Mouse (Mus musculus): Measurements from ENCODE around the gene Foxl1. TPM values are rescaled to one million over a fixed set of nuclear protein-coding genes. Genes with fewer than 3 reads are reported as not detected.
A peak's percentile ranks its signal among the peaks of the same experiment; 100 is the strongest.

The Foxl1 gene
- polyA plus RNA-seq, 2 experiments from 2014 or later: not detected

DNA sequence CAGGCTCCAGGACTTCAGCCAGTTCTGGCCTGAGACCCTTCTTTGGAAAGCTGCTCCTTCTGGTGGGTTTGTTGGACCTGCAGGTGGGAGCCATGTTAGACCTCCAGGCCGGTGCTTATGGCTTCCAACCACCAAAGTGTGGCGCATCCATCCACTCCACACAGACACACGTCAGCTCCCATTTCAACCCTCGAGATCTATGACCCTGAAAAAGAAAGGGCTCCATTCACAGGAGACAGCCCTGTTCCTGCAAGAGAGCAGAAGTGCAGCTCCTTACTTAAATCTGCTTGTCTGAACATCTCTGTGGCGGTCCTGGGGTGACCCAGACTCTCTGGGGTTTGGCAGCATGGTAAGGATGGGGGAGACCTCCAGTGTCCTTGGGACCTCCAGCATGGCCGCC is 34.2 kb upstream of the Foxl1 start:
- no peak for ATAC-seq

DNA sequence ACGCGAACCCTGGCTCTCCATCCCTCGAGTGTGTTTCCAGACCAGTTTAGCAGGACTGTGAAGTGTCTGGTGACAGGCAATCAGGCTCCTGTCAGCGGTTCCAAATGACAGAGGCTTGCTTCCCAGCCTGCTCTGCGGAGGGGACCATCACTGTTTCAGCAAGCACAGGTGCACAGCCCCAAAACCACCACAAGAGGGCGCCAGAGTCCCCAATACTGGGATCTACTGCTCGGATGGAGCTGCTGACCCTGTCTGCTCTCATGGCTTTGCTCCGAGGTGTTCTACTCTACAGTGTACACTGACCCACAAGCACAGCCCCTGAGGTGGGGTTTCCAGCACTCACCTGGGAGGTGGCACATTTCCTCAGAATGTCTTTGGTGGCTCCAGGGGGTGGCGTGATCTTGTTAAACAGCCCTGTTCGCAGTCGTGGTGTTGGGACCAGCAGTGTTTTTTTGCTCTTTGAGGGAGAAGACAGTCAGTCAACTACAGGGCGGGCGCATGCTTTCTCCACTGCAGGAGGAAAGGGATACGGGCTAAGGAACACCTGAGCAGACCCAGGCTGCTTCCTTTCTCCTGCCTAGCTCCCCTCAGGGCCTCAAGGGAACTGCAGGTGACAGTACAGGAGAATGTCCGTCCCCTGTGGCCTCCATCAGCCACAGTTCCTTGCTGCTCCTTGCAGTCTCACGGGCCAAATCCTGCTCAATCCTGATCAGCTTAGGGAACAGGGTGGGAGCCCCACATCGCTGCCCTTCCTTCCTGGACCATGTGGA is 23.5 kb upstream of the Foxl1 start:
- no peak for ATAC-seq

DNA sequence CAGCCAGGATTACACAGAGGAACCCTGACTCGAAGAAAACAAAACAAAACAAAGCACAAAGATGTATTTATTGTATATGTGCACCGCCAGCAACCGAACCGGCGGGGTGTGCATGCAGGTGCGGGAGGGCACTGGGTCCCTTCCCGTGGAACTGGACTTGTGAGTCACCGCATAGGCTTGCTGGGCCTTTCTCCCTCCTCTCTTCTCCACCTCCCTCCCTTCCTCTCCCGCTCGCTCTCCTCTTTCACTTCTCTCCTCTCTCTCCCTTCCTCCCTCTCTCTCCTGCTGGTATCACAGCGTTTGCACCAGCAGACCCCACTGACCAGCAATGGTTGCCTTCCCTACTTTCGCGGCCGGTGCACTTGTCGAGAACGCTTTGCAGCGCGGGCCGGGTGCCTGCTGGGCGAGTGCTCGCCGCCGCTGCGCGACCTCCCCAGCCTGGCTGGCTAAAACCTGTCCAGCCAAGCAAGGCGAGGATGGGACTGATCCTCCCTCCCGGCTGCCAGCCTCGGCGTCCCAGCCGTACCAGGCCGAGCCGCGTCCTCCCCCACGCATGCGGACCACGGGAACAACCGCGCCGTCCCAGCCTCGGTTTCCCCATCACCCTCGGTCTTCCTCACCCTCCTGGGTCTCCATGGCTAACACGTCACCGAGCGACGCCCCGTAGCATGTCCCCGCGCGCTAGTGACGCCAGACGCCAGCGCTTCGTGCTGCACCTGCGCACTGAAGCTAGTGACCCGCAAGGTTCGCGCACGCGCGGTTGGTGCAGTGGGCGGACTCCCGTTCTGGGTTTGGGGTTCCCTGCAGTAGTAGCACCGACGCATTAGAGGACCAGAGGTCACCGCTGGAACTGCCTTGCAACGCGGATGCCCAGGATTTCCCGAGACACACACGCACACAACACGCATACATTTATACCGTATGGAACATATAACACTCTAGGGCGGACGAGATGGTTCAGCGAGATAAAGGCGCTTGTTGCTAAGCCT is 19.8 kb upstream of the Foxl1 start, which contains the start of gene Mthfsd:
Mthfsd (minus strand) TSS at position 725 of the 989 bp plus-strand sequence.
- peak; percentile 90 for ATAC-seq

DNA sequence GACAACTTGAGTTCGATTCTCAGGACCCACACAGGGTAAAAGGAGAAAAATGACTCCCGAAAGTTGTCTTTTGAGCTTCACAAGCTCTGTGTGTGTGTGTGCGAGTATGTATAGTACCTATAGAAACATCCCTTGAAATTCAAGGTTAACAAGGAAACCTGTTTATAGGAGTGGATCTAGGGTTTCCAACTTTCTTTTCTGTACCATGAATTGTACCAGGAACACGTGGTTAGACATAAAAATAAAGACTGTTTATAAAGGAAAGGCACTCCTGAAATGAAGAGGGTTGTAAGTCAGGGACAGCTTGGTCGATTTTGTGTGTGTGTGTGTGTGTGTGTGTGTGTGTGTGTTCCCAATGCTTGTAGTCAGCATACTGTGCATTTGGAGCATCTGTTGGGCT is 19.1 kb upstream of the Foxl1 start:
- ATAC-seq: no peak

DNA sequence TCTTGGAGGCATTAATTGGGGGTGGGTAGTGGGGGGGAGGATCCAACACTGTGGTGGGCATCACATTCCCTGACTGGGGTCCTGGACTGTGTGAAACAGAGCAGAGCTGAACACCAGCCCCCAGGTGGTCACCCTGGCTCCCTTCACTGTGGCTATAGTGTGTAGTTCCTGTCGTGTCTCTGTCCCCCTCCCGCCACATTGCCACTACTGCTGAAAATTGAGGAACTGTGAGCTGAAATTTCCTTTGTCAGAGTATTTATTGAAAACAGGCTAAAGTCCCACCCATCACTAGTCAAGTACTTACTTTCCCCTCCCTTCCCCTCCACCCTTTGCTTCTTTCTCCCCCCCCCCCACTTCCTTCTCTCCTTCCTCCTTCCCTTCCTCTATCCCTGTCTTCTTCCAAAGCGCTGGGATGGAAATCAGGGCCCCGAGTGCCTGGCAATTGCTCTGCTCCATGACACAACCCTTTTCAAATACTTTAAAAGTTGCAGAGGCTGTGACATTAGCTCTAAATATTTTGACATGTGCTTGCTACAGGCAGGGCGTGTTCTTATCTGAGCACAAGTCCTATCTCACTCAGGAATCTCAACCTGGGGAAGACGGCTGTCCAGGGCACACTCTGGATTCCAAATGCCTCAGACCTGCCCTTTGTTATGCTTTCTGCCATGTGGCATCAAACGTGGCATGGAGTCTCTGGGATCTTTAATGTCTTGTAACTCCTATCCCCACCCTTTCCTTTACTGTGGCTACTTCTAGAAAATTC is 16.4 kb upstream of the Foxl1 start:
- no peak for ATAC-seq

DNA sequence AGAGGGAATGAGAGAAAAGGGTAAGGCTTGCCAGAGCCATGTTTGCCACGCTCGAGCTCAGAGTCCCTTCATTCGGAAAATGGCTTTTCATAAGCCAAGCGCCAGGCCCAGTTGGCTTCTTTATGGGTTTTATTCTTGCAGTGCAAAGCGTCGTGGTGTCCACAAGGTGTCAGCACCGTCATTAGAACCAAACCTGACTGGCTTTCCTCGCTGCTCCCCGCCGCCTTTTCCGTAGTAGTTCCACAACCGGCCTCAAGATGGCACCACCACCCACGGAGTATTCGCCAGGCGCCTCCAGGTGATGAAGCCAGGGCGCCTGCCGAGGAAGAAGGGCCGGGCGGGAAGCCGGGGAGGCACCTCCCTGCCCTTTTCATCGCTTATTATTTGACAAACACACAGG is 14.5 kb upstream of the Foxl1 start:
- peak; percentile 84 for ATAC-seq

DNA sequence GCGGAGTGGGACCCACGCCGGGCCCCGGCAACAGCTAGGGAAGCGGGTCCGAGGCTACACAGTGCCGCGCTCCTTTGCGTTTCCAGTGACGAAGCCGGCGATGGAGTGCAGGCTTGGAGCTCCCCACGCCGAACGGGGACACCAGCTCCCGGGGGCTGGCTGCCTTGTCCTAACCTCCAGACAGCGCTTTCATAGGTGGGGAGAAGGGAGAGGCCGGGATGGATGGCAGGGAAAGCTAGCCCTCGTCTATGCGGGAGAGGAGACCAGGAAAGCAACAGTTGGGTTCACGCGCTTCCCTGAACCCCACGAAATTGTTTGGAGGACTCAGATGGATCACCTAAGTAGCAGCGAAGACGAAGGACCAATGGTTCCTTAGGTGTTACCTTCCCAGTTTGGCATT is 12.6 kb upstream of the Foxl1 start:
- ATAC-seq: no peak

DNA sequence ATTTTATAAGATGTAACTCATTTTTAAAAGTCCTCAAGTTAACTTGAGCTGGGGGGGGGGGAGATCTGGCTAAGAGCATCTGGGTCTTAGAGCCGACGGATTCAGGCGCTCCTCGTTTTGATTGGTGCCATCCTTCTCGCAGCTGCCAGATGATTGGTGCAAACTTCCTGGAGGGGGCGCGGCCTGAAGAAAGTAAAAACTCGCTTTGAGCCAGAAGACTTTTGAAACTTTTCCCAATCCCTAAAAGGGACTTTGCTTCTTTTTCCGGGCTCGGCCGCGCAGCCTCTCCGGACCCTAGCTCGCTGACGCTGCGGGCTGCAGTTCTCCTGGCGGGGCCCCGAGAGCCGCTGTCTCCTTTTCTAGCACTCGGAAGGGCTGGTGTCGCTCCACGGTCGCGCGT is 11.8 kb upstream of the Foxl1 start, which contains the start of gene Foxc2:
Foxc2 (plus strand) TSS at position 224 of the 400 bp plus-strand sequence.
- ATAC-seq: peak; percentile 60

DNA sequence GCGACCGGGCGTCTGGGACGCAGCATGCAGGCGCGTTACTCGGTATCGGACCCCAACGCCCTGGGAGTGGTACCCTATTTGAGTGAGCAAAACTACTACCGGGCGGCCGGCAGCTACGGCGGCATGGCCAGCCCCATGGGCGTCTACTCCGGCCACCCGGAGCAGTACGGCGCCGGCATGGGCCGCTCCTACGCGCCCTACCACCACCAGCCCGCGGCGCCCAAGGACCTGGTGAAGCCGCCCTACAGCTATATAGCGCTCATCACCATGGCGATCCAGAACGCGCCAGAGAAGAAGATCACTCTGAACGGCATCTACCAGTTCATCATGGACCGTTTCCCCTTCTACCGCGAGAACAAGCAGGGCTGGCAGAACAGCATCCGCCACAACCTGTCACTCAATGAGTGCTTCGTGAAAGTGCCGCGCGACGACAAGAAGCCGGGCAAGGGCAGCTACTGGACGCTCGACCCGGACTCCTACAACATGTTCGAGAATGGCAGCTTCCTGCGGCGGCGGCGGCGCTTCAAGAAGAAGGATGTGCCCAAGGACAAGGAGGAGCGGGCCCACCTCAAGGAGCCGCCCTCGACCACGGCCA is 11.1 kb upstream of the Foxl1 start:
- no peak for ATAC-seq

DNA sequence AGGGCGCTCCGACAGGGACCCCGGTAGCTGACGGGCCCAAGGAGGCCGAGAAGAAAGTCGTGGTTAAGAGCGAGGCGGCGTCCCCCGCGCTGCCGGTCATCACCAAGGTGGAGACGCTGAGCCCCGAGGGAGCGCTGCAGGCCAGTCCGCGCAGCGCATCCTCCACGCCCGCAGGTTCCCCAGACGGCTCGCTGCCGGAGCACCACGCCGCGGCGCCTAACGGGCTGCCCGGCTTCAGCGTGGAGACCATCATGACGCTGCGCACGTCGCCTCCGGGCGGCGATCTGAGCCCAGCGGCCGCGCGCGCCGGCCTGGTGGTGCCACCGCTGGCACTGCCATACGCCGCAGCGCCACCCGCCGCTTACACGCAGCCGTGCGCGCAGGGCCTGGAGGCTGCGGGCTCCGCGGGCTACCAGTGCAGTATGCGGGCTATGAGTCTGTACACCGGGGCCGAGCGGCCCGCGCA is 10.5 kb upstream of the Foxl1 start:
- ATAC-seq: no peak

DNA sequence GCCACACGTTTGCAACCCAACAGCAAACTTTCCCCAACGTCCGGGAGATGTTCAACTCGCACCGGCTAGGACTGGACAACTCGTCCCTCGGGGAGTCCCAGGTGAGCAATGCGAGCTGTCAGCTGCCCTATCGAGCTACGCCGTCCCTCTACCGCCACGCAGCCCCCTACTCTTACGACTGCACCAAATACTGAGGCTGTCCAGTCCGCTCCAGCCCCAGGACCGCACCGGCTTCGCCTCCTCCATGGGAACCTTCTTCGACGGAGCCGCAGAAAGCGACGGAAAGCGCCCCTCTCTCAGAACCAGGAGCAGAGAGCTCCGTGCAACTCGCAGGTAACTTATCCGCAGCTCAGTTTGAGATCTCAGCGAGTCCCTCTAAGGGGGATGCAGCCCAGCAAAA is 9.8 kb upstream of the Foxl1 start:
- ATAC-seq: no peak

DNA sequence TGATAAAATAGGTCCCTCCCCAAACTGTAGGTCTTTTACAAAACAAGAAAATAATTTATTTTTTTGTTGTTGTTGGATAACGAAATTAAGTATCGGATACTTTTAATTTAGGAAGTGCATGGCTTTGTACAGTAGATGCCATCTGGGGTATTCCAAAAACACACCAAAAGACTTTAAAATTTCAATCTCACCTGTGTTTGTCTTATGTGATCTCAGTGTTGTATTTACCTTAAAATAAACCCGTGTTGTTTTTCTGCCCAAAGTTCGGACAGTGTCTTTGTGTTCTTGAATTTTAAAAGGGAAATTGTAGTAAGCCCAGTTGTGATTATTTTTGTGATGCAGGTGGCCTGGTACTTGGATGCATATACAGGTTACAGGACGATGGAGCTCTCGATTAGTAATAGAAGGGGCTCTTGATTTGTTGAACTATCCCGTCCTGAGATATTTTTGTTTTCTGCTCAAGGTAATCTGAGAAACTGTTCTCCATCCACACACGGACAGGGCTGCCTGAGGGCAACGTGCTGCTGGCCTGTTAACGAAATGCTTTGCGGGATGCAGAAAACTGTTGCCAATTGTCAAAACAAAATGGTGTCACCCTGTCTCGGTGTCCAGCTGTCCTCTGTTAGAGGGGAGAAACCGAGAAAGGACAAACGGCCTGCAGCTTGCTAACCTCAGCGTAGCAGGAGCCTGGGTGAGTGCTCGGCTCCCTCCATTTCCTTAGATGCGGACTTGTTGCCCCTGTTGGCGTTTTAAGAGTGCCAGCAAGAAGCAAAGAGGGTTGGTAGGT is 8.9 kb upstream of the Foxl1 start:
- no peak for ATAC-seq

DNA sequence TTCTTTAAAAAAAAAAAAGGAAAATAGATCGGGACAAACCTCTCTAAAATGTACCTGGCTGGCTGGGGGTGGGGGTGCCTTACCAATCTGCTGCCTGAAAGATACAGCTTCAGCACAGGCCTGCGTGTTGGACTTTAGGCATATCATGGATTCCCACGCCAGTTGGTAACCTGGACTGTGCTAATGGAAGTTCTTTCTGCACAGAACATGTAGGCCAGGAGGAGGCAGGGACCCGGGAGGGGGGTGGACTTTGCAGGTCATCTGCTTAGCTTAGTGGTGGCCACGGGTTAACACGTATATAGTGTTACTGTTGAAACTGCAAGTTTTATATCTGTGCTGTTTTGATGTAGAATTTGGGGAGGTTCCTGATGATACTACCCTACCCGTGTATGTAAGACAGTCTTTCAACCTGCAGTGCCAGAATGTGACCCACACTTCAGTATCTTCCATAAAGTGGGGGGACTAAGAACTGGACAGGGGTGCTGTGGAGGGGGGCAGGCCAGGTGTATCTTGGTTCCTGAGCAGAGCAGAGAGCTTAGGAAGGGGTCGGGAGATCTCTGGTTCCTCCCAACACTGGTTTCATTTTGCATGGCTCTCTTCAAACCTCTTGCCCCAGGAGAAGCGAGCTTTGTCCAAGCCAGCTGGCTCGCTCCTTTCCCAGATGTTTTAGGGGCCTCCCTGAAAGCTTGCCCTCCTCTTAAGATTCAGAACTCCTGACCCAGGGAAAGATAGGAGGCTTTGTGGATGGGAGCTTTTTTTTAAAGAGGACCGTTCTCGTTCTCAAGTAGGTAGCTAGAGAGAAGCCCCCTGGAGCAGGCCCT is 7.9 kb upstream of the Foxl1 start:
- no peak for ATAC-seq

DNA sequence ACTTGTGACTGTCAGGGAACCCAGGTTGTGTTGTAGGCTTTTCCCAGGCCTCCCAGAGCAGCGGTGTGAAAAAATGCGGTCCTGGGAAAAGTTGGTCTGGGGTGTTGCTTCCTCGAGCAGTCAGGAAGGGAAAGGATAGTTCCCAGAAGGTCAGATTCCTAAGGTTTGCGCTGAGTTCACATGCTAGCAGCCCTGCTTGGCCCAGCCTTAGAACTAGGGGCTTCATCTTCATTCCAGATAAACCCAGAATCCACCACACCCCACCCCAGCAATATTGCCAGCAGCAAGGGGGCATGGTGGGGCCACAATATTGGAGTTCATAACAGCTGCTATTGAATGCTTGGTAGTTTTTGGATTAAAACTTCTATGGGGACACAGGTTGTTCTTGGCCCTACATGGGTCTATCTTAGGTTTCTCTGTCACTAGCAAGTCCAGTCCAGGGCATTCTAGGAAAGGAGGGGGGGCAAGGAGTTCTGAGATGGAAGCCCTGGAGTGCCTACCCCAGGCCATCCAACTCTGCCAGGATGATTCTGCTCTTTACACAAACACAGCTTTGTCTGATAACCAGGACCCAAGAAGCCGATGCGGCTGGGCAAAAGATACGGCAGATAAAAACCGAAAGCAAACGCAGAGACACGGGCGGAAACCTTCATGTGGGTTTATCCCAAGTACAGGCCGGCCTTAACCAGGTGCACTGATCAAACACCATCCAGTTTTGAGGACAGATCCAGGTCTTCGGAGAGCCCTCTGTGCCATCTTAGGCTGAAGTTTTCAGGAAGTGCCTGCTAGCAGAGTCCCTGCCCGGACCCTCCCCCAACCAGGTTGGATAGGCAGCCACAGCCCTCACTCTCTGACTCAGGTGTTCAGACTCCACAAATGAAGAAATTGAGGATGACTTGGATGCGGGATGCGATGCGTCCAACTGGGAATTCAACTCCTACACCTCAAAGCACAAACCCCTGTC is 7.0 kb upstream of the Foxl1 start:
- no peak for ATAC-seq

DNA sequence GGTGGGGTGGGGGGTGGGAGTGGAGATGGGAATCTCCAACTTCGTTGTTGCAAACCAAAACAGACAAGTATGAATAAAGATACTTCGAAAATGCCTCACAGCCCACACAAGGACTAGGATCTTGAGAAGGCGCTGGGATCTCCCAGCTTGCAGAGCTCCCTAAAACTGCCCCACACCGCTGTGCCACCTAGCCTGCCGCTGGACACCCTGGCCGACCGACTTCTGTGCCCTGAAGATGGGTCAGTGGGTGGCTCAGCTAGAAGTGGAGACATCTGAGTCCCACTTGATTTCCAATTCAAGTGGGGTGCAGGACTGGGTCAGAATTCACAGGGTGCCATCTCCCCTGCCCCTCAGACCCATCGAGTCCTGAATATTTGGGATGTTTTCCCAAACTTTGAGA is 6.0 kb upstream of the Foxl1 start:
- no peak for ATAC-seq

DNA sequence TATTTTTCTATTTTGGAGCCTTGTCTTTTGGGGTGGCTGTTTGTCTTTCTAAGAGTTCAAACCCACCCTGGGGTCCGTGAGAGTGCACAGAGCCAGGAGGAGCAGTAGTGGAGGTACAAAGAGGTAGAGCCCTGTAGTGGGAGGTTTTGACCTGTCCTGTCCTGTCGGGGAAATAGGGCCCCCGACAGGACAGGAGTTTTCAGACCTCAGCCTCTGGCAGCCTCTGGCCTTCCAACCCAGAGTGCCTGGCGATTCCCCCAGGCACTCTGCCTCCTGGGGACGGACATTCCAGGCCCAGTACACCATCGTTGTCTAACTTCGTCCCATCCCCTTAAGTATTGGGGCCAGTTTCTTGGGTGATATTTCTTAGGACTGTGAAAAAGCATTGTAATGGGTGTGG is 5.4 kb upstream of the Foxl1 start:
- ATAC-seq: no peak

DNA sequence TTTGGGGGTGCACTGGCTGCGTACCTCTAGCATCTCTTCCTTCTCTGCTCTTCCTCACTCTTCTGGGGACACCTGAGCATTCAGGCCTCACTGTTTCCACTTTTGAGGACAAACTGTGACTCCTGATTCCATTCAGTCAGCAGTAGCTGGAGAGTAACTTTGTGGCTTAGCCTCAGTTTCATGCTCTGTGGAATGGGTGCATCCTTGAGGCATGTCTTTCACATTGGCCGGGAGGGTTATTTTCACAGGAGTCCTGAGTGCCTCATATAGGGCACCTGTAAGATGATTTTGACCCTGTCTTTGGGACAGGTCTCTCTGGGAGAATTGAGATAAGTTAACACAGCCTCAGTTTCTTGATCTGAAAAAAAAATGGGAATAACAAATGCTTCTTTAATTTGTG is 4.6 kb upstream of the Foxl1 start:
- ATAC-seq: no peak

DNA sequence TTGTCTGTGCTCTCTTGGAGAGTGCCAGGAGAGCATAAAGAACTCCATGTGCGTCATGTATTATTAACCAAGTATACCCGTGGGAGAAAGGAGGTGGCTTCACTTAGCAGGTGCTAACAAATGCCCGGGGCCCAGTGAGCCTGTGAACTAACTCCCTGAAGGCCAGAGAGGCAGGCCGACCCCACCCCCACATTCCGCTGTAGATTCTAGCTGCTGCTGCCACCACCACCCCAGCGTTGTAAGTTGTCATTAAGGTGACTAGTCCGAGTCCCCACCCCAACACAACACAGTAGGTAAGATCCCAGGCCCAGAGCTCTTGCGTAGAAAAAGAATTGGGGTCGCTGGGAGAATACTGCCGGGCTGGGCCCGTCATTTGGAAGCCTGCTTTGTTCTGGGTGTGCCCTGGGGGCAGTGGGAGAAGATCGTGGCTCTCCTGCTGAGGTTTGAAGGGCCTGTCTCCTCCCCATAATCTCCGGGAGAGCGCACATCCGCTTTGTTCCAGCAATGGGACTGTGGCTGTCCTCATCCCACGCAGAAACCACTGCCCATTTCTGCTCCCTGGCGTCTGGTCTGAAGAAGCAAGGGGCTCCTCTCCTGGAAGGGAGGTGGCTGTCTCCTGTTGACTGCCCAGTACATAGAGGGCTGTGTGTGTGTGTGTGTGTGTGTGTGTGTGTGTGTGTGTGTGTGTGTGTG is 3.0 kb upstream of the Foxl1 start:
- no peak for ATAC-seq
